Mouse (Mus musculus) forebrain, embryonic 11.5 days (tissue): ENCODE results near the gene Rec8. TPM values are rescaled to one million over a fixed set of nuclear protein-coding genes. Genes with fewer than 3 reads are reported as not detected.

ENCODE experiments used
- ATAC-seq: fragments of 200-750 bp; cut with Nextera tagmentation; replicated peaks from 2 replicates; pipeline ENCODE4 v1.8.0; 2017; ENCODE audit warnings: moderate TSS enrichment; ENCODE audit not compliant: low FRiP score
- DNase-seq: peaks from one replicate; pipeline ENCODE4 v3.0.0-alpha.2; 2017; ENCODE audit warnings: low spot score
- H3K27ac ChIP-seq: fragments of 300-500 bp; sonication (generic); 2 replicates; pipeline ENCODE4 v1.5.1; 2014; ENCODE audit warnings: low read depth, low read length
- H3K27me3 ChIP-seq: fragments of 300-500 bp; sonication (generic); 2 replicates; pipeline ENCODE4 v1.6.1; 2014; ENCODE audit warnings: mild to moderate bottlenecking, low read length, mixed read lengths; ENCODE audit not compliant: control insufficient read depth, insufficient read depth
- H3K36me3 ChIP-seq: fragments of 300-500 bp; sonication (generic); 2 replicates; pipeline ENCODE4 v1.6.1; 2014; ENCODE audit warnings: mild to moderate bottlenecking, low read length, moderate library complexity, mixed read lengths; ENCODE audit not compliant: control insufficient read depth, insufficient read depth
- H3K4me1 ChIP-seq: fragments of 300-500 bp; sonication (generic); replicated peaks from 2 replicates; pipeline ENCODE4 v1.6.1; 2014; ENCODE audit warnings: low read length, mixed read lengths; ENCODE audit not compliant: control insufficient read depth, insufficient read depth
- H3K4me2 ChIP-seq: fragments of 300-500 bp; sonication (generic); 2 replicates; pipeline ENCODE4 v1.6.1; 2014; ENCODE audit warnings: low read depth, mild to moderate bottlenecking, low read length, moderate library complexity, mixed read lengths; ENCODE audit not compliant: severe bottlenecking
- H3K4me3 ChIP-seq: fragments of 300-500 bp; sonication (generic); 2 replicates; pipeline ENCODE4 v1.5.1; 2014; ENCODE audit warnings: low read depth, low read length
- H3K9ac ChIP-seq: fragments of 300-500 bp; sonication (generic); 2 replicates; pipeline ENCODE4 v1.6.1; 2014; ENCODE audit warnings: low read length
- H3K9me3 ChIP-seq: fragments of 300-500 bp; sonication (generic); 2 replicates; pipeline ENCODE4 v1.6.1; 2016; ENCODE audit warnings: low read length, mixed read lengths; ENCODE audit not compliant: control insufficient read depth
- WGBS: fragments of 180-500 bp; shearing (Covaris S2); extraction: QIAGEN DNeasy Blood & Tissue Kit; methylation state at CpG from one replicate; pipeline ENCODE4 v1.1.7; 2014; 5-methylcytosine and 5-hydroxymethylcytosine counted together
- polyA plus RNA-seq: library from polyadenylated mRNA; unstranded; fragments of >200 nt; fragmentation: Nextera tagmentation; extraction: Ambion mirVana; gene quantifications from 2 replicates; pipeline ENCODE4 v1.2.1, GENCODE M21; 2014

The Rec8 gene
- polyA plus RNA-seq, 1 experiment from 2014 or later: 5.5 TPM

GRCm38 (mm10) chr14:55579511-55580496, 38.0 kb upstream of the Rec8 start:
- H3K4me3 ChIP-seq: no peak overlapping the region
- 82% methylated on average over 23 of the region's 23 CpGs for WGBS

DNA sequence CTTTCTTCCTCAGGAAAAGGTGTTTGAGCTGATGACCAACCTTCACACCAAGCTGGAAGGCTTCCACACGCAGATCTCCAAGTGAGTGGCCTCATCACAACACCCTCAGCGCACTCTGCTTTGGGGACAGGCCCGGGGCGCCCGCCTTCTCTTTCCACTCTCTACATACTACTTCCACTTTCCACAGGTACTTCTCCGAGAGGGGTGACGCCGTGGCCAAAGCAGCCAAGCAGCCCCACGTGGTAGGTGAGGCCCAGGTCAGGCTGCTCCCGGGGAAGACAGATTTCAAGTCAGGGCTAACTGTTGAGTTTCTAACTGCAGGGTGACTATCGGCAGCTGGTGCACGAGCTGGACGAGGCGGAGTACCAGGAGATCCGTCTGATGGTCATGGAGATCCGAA, 37.1 kb upstream of the Rec8 start:
- no peaks in the 10 kb centered on the region for H3K9me3 ChIP-seq
- H3K4me3 ChIP-seq: no peak overlapping the region
- no peak for ATAC-seq
- no peaks in the 10 kb centered on the region; the same call in 1 of the 2 replicates for H3K27me3 ChIP-seq
- no peak for DNase-seq
- peaks cover 2% of the 10 kb centered on the region; the same call in 1 of the 2 replicates for H3K4me1 ChIP-seq
- no peak overlapping the region for H3K9ac ChIP-seq
- WGBS: 96% methylated on average over 16 of the region's 16 CpGs
- H3K36me3 ChIP-seq: no peaks in the 10 kb centered on the region; the same call in 1 of the 2 replicates
- no peak overlapping the region for H3K27ac ChIP-seq
- H3K4me2 ChIP-seq: no peak overlapping the region

More at GRCm38 (mm10) chr14:55579511-55580496, 38.0 kb upstream of the Rec8 start:
- no peak for DNase-seq
- no peak for ATAC-seq
- Histone ChIP-seq H3K27me3 (no peaks in the 10 kb centered on the region; the same call in 1 of the 2 replicates), H3K4me2 (no peak overlapping the region), H3K36me3 (no peaks in the 10 kb centered on the region; the same call in 1 of the 2 replicates), H3K27ac (no peak overlapping the region), H3K4me1 (peaks cover 2% of the 10 kb centered on the region; the same call in 1 of the 2 replicates), H3K9me3 (no peaks in the 10 kb centered on the region), H3K9ac (no peak overlapping the region)

- Histone ChIP-seq H3K27me3 (no peaks in the 10 kb centered on the region; the same call in 1 of the 2 replicates), H3K4me2 (no peak overlapping the region), H3K36me3 (no peaks in the 10 kb centered on the region; the same call in 1 of the 2 replicates), H3K4me3 (no peak overlapping the region), H3K4me1 (peaks cover 2% of the 10 kb centered on the region; the same call in 1 of the 2 replicates), H3K27ac (no peak overlapping the region), H3K9me3 (no peaks in the 10 kb centered on the region), H3K9ac (no peak overlapping the region)
- WGBS: 70% methylated on average over 9 of the region's 9 CpGs
- no peak for DNase-seq
- no peak for ATAC-seq
These were observed 35.7 kb upstream of the Rec8 start for GRCm38 (mm10) chr14:55581981-55582681.

DNA sequence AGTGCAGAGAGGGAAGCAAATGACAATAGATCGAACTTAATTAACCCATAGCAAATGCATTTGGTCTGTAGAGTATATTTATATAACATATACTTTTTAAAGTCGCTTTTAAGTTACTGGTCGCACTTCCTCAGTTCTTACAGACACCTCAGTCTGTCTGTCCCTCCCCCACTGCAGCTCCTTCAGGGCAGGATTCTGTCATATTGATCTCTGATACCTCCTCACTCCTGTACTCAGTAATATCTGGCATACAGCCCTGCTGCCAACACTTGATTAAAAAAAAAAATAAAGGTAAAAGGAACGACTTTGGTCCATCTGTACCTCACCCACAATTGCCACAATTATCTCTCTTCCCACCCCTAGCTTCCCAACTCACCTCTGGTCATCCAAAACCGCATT, 33.5 kb upstream of the Rec8 start:
- H3K36me3 ChIP-seq: no peaks in the 10 kb centered on the region; the same call in 1 of the 2 replicates

DNA sequence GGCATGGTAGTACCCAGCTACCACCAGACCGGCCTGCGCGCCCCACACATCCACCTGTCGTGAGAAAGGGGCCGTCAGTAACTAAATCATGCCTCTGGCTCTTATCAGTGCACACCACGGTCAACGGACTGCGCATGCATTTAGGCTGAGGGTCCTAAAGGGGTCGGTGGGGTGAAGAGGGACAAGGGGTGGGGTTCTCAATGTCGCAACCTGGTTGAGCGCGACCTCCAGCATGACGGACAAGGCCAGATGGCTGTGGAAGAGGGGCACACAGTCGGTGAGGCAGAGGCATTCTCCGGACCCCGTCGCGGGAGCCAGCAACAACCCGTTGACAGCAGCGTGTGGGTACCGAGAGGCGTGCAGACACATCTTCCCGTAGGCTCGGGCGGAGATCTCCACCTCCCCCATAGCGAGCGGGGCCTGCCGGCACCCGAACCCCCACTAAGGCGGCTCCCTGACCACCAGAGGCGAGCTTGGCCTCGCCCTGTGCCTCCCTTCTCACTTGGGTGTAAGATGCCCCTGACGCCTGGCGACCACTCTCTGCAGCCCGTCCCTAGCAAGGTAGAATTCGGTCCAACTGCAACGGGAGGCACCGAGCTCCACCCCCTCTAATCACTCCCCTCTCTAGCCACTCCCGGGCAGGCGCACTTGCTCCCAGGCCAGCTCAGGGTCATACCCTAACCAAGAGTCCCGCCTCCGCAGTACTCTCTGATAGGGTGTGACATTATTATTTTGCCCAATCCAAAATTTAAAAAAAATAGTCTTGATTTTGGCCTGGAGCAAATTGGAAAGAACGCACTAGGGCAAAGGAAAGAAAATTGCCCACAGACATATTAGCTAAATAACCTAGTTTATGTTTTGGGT, 32.9 kb upstream of the Rec8 start, which contains the start of gene Emc9:
TSS of gene Emc9 (minus strand) at position 601 of the 864 bp plus-strand sequence.
- 2% methylated on average over 43 of the region's 43 CpGs for WGBS
- ATAC-seq: peak; percentile 63; the same call in 1 of the 2 replicates
- Histone ChIP-seq H3K9ac (peak within 1 kb of the TSS; percentile 60), H3K4me2 (peak within 1 kb of the TSS; percentile 75), H3K27me3 (no peaks in the 10 kb centered on the region; the same call in 1 of the 2 replicates), H3K27ac (no peak within 1 kb of the TSS), H3K9me3 (no peaks in the 10 kb centered on the region), H3K4me1 (peaks cover 4% of the 10 kb centered on the region; the same call in 1 of the 2 replicates), H3K36me3 (no peaks in the 10 kb centered on the region; the same call in 1 of the 2 replicates), H3K4me3 (peak within 1 kb of the TSS; percentile 35)
- DNase-seq: peak; percentile 62

More for the DNA sequence above, 33.5 kb upstream of the Rec8 start:
- Histone ChIP-seq H3K4me3 (peak overlapping the region; percentile 35), H3K27me3 (no peaks in the 10 kb centered on the region; the same call in 1 of the 2 replicates), H3K27ac (no peak overlapping the region), H3K9ac (peak overlapping the region; percentile 60), H3K4me1 (peaks cover 2% of the 10 kb centered on the region; the same call in 1 of the 2 replicates), H3K4me2 (peak overlapping the region; percentile 75), H3K9me3 (no peaks in the 10 kb centered on the region)
- ATAC-seq (0 out of 2 replicates have a peak, but pooled peaks have one; percentile 9), DNase-seq (no peak)
- WGBS: 37% methylated on average over 5 of the region's 5 CpGs

DNA sequence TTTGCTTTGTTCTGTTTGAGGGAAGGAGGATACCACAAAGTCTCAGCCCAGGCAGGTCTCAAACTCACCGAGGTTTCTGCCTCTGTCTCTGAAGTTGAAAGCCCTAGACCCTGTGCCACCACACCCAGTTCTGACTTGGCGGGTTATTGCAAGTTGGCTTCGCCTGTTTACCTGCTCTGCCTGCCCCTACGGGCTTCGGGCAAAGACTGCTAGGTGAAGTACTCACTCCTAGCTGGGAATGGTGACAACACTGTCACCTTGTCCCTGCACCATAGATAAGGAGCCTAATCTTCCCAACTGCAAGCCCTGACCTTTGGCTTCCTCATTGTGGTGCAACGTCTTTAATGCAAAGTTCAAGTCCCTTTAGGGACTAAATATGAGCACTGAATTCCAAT, 32.3 kb upstream of the Rec8 start:
- Histone ChIP-seq H3K9ac (no peak overlapping the region), H3K27ac (no peak overlapping the region), H3K4me1 (peaks cover 9% of the 10 kb centered on the region; the same call in 1 of the 2 replicates), H3K4me3 (no peak overlapping the region), H3K27me3 (no peaks in the 10 kb centered on the region; the same call in 1 of the 2 replicates), H3K9me3 (no peaks in the 10 kb centered on the region), H3K36me3 (no peaks in the 10 kb centered on the region; the same call in 1 of the 2 replicates), H3K4me2 (no peak overlapping the region)
- DNase-seq: no peak
- no peak for ATAC-seq
- WGBS: 56% methylated on average over 6 of the region's 6 CpGs

DNA sequence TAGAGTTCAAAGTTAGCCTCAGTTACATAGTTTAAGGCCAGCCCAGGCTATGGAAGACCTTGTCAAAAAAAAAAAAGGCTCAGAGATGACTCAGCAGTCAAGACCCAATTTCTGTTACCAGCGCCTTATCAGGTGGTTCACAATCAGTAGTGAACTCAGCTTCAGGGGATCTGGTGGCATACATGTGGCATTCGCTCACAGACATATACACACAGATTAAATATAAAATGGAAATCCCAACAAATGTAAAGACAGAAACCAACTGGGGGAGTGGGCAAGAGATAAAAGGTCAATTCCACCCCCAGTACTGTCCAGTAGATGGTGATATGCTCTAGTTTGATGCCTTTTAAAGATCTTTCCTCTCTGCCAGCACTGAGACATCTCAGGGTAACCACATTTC, 31.7 kb upstream of the Rec8 start:
- Histone ChIP-seq H3K27me3 (no peaks in the 10 kb centered on the region; the same call in 1 of the 2 replicates), H3K4me2 (no peak overlapping the region), H3K36me3 (no peaks in the 10 kb centered on the region; the same call in 1 of the 2 replicates), H3K4me3 (no peak overlapping the region), H3K9me3 (no peaks in the 10 kb centered on the region), H3K9ac (no peak overlapping the region), H3K27ac (no peak overlapping the region), H3K4me1 (peaks cover 9% of the 10 kb centered on the region; the same call in 1 of the 2 replicates)
- 92% methylated on average over 2 of the region's 2 CpGs for WGBS
- DNase-seq: no peak
- no peak for ATAC-seq
